Mouse (Mus musculus): ENCODE measurements around the gene Rps6ka2.
"Not testable (repeated sequence)": the region's sequence is repeated elsewhere in the genome, so short reads cannot be mapped to it uniquely, and the experiment has no call there.

The Rps6ka2 gene

GRCm38 (mm10) chr17:7169627-7170303 lies at the start of gene Rps6ka2:
TSS of gene Rps6ka2 (plus strand) at chr17:7170115.
- in situ Hi-C loops (cut with MboI, MseI) = loop anchor here (25.0 kb wide), 1 partner anchor 207 kb away; the partner anchor contains the start of genes Rnaset2b and Tagap1

DNA sequence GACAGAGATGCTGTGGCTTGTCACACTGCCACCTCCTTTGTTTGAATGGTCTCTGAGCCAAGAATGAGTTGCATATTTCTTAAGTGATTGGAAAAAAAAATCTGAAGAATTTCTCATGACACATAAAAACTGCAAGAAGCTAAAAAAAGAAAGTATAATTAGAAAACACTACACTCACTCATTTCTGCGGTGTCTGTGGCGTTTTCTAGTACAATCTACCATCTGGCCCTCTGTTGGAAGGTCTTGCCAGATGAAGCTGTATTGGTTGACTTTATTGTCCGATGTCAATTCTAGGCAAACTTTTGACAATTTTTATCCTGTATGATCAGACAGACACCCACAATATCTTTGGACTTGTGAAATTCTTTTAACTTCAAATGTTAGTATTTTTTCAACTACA lies 49.1 kb upstream of the Rps6ka2 start:
- in situ Hi-C loops (cut with MboI, MseI) = loop anchor here (5.0 kb wide), 1 partner anchor 881 kb away; no protein-coding TSS in a partner anchor

DNA sequence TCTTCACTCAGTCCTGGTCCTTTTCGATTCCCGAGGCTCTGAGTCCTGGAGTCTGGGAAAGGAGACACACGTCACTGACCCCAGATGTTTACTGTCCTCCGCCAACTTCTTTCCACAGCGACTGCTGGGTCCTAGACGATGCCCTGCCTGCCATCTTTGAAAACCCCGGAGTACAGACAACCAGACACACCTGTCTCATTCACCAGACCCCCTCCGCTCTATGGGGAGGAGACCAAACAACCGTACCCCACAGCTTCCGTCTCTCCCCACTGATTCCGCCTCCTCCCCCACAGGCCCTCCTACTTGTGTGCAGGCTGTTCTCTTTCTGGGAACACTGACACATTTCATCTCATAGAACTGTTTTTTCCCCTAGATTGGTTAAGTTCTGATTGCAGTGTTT lies 47.4 kb upstream of the Rps6ka2 start:
- in situ Hi-C loops (cut with MboI, MseI) = loop anchor here (5.0 kb wide), 1 partner anchor 880 kb away; no protein-coding TSS in a partner anchor

- in situ Hi-C loops (cut with MboI, MseI) = not testable (repeated sequence)
Observed at GRCm38 (mm10) chr17:7126475-7126874, 43.4 kb upstream of the Rps6ka2 start.

DNA sequence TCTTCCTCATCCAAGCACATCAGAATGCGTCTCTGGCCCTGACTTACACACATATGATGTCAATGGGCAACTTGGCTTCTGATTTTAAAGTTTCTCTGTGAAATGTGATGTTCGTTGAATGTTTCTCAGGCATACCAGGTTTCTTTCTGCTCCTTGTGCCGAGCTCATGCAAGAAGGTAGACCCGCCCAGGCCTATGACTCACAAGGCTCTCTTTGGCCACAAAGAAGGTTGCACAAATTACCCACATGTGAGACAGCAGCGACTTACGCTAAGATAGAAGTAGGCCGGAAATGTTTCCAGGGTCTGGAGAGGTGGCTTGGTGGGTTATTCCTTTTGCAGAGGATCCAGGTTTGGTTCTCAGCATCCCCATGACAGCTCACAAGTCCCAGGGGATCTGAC lies 35.9 kb upstream of the Rps6ka2 start:
- in situ Hi-C loops (cut with MboI, MseI) = not testable (repeated sequence)

GRCm38 (mm10) chr17:7135277-7135676 lies 34.6 kb upstream of the Rps6ka2 start:
- in situ Hi-C loops (cut with MboI, MseI) = loop anchor here (5.0 kb wide), 1 partner anchor 852 kb away; no protein-coding TSS in a partner anchor

GRCm38 (mm10) chr17:7138186-7138925 lies 31.6 kb upstream of the Rps6ka2 start:
- in situ Hi-C loops (cut with MboI, MseI) = loop anchor here (5.0 kb wide), 1 partner anchor 849 kb away; no protein-coding TSS in a partner anchor

DNA sequence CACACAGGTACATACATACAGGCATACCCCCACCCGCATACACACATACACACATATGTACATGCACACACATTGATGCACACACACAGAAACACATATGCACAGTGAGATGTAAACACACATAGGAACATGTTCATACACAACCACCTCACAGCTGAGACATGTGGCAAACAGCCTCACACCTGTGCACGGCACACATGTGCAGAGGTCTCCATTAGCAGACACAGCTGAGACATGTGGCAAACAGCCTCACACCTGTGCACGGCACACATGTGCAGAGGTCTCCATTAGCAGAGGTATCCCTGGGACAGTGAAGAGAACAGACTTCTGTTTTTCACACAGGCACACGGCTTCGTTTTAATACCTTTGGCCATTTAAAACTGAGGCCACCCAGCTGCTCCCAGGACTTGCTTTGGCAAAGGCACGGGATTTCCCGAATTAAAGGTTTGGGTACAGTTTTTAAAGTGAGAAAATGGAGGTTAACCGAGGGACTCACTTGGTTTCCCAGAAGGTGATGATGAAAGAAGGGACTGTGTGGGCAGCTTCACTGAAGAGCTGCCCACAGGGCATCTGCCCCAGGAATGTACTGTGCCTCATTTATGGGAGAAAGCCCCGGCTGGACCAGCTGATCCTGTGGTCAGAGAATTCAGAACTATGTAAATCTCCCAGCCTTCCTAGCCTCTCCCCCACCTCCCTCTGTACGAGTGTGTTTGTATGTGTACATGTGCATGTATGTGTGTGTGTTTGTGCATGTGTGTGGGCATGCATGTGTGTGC lies 29.3 kb upstream of the Rps6ka2 start:
- in situ Hi-C loops (cut with MboI, MseI) = no loop called here

- in situ Hi-C loops (cut with MboI, MseI) = no loop called here
Observed at GRCm38 (mm10) chr17:7142367-7142766, 27.5 kb upstream of the Rps6ka2 start.

DNA sequence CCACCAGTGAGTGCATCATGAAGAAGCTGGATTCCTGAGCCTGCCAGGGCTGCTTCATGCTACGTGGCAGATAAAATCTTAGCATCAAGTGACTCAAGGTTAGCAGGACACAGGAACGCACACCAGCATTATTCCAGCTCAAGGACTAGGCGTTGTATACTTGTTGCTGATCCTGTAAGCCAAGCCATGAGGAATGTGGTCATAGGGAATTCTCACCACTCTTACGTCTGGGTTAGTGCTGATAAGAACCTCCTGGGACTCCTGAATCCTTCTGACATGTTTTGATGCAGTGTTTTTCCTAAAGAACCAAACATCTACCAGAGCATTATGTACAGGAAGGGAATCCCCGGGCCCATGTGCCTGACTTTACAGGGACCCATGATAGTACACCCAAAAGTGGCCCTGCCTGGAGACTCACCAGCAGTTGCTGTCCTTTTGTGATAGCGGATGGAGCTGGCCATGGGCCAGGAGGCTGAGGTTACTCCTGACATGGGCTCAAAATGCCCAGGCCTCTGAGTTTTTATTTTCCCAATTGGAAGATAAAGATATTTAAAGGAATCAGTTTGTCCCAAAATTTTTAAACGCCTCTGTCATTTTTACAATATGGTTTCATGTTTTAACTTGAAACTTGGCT lies 25.9 kb upstream of the Rps6ka2 start:
- in situ Hi-C loops (cut with MboI, MseI) = no loop called here

GRCm38 (mm10) chr17:7145373-7146058 lies 24.4 kb upstream of the Rps6ka2 start:
- in situ Hi-C loops (cut with MboI, MseI) = no loop called here

GRCm38 (mm10) chr17:7146479-7146878 lies 23.4 kb upstream of the Rps6ka2 start:
- in situ Hi-C loops (cut with MboI, MseI) = no loop called here

GRCm38 (mm10) chr17:7147920-7148321 lies 22.0 kb upstream of the Rps6ka2 start:
- in situ Hi-C loops (cut with MboI, MseI) = no loop called here

DNA sequence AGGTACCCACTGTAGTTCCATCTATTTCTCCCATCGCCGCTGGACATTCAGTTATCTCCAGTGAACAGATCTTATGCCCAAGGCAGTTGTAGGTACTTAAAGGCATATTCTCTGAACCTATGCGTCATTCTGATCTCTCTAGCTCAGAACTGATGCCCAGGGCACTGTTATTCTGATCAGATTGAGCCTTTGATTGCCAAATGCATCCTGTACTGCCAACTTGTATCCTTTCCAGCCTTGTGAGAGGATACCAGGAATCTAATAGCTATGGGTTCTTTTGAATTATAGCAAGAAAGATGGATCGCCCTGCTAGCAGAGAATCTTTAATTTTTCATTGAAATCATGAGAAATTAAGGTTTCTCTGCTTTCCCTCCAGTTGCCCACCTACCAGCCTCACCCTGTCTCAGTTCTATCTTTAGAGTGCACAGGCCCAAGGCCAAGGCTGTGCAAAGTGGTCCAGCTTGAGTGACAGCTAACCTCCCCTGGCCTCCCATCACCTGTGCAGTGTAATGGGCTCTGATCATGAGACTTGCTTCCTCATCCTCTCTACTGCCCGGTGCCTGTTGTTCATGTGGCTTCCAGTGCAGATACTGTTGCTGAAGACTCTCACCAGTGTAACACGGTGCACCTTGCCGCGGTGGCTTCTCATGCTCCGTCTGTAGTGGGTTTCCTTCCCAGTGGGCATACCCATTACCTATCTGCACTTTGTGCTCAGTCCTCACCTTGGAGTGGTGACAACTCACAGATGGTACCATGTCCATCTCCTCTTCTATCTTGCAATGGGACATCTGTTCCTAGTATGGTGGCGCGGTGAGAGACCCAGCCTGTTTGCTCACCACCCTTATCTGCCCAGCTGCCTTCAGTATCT lies 20.4 kb upstream of the Rps6ka2 start:
- in situ Hi-C loops (cut with MboI, MseI) = loop anchor here (25.0 kb wide), 1 partner anchor 187 kb away; the partner anchor contains the start of genes Rnaset2b and Tagap1

DNA sequence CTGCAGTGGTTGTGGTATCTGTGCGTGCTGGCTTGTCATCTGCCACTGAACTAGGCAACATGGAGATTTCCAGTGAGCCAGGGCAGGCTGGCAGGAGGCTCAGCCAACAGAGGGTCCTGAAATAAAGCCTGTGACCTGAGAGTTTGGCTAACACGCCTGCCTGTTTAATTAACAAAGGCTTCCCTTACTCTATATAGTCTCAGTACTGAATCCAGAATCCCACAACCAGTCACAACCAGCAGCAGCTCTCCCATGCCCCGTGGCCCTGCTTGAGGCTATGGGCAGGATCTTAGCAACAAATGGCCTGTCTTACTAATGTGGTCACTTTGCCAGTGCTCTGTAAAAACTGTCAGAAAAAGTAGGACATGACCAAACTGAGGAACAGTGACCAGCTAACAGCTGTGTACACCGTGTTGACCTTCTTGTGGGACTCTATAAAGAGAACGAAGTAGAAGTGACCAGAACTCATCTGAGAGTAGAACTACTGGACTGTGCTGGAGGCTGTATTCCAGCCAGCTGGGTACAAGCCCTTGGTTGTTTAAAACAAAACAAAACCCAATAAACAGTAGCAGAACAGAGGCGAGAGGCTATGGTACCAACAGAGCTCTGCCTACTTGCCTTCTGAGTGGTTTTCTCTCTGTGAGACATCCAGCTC lies 18.3 kb upstream of the Rps6ka2 start:
- in situ Hi-C loops (cut with MboI, MseI) = loop anchor here (25.0 kb wide), 1 partner anchor 189 kb away; the partner anchor contains the start of genes Rnaset2b and Tagap1

DNA sequence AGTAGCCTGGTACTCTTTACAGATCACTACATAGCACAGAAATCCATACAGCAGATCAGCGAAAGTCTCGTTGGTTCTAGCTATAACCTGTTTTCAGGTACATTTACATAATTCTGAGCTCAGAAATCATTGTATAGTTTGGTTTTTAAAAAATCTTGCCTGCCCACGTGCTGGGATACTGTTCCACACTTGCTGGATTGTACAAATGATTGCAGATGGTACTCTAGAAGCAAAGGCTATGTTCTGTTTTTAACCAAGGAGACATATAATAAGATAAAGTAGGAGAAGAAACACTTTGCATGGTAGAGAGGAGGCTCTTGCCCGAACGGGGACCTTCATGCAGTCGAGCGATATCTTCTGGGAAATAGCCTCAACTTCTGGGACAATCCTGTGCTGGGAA lies 17.3 kb upstream of the Rps6ka2 start:
- in situ Hi-C loops (cut with MboI, MseI) = loop anchor here (25.0 kb wide), 1 partner anchor 190 kb away; the partner anchor contains the start of genes Rnaset2b and Tagap1

- in situ Hi-C loops (cut with MboI, MseI) = loop anchor here (25.0 kb wide), 1 partner anchor 202 kb away; the partner anchor contains the start of genes Rnaset2b and Tagap1
Observed at GRCm38 (mm10) chr17:7163955-7164354, 6.0 kb upstream of the Rps6ka2 start.

DNA sequence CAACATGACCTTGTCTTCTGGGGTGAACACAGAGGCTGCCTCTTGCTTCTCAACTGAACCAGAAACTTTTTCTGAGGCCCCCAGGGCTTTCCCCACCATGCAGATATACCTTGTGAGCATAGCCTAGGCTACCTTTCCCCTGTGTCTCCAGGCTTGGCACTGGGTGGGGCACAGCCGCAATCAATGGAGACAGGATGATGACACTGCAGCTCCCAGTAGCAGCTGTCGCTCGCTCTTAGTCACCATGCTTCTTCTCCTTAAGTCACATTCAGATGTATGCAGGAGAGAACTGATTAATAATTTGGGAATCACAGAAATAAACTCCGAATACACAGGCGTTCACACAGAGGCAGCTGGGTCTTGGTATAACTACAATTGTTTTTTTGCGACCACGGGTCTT lies 4.4 kb upstream of the Rps6ka2 start:
- in situ Hi-C loops (cut with MboI, MseI) = loop anchor here (25.0 kb wide), 1 partner anchor 203 kb away; the partner anchor contains the start of genes Rnaset2b and Tagap1

All from regulatory T cell (primary cell).